Mouse (Mus musculus) neural tube, embryonic 15.5 days (tissue): ENCODE results near the gene Siah3. TPM values are rescaled to one million over a fixed set of nuclear protein-coding genes. Genes with fewer than 3 reads are reported as not detected.
"Not testable (repeated sequence)": the region's sequence is repeated elsewhere in the genome, so short reads cannot be mapped to it uniquely, and the experiment has no call there.

Experiments used
- ATAC-seq: fragments of 200-750 bp; cut with Nextera tagmentation; 2 replicates; pipeline ENCODE4 v1.8.0; 2017; ENCODE audit warnings: mild to moderate bottlenecking, moderate TSS enrichment, moderate library complexity; ENCODE audit not compliant: low FRiP score
- H3K27ac ChIP-seq: fragments of 300-500 bp; sonication (generic); replicated peaks from 2 replicates; pipeline ENCODE4 v1.5.1; 2015; ENCODE audit warnings: mild to moderate bottlenecking, inconsistent platforms
- H3K27me3 ChIP-seq: fragments of 300-500 bp; sonication (generic); replicated peaks from 2 replicates; pipeline ENCODE4 v1.6.1; 2015; ENCODE audit warnings: inconsistent platforms
- H3K36me3 ChIP-seq: fragments of 300-500 bp; sonication (generic); 2 replicates; pipeline ENCODE4 v1.6.1; 2015; ENCODE audit warnings: inconsistent platforms
- H3K4me1 ChIP-seq: fragments of 300-500 bp; sonication (generic); 2 replicates; pipeline ENCODE4 v1.6.1; 2015; ENCODE audit warnings: inconsistent platforms
- H3K4me2 ChIP-seq: fragments of 300-500 bp; sonication (generic); 2 replicates; pipeline ENCODE4 v1.6.1; 2015; ENCODE audit warnings: inconsistent platforms, mild to moderate bottlenecking, moderate library complexity
- H3K4me3 ChIP-seq: fragments of 300-500 bp; sonication (generic); replicated peaks from 2 replicates; pipeline ENCODE4 v1.5.1; 2015; ENCODE audit warnings: mild to moderate bottlenecking, inconsistent platforms
- H3K9ac ChIP-seq: fragments of 300-500 bp; sonication (generic); replicated peaks from 2 replicates; pipeline ENCODE4 v1.6.1; 2015; ENCODE audit warnings: mild to moderate bottlenecking, inconsistent platforms
- H3K9me3 ChIP-seq: fragments of 300-500 bp; sonication (generic); replicated peaks from 2 replicates; pipeline ENCODE4 v1.6.1; 2016; ENCODE audit warnings: inconsistent platforms
- WGBS: fragments of 180-500 bp; shearing (Covaris S2); methylation state at CpG from one replicate; pipeline ENCODE4 v1.1.7; 2015; ENCODE audit warnings: mixed read lengths; 5-methylcytosine and 5-hydroxymethylcytosine counted together
- polyA plus RNA-seq: library from polyadenylated mRNA; unstranded; fragments of >200 nt; fragmentation: Nextera tagmentation; extraction: Ambion mirVana; gene quantifications from 2 replicates; pipeline ENCODE4 v1.2.1, GENCODE M21; 2015

The Siah3 gene
- polyA plus RNA-seq, 1 experiment from 2014 or later, result 5.1 TPM

DNA sequence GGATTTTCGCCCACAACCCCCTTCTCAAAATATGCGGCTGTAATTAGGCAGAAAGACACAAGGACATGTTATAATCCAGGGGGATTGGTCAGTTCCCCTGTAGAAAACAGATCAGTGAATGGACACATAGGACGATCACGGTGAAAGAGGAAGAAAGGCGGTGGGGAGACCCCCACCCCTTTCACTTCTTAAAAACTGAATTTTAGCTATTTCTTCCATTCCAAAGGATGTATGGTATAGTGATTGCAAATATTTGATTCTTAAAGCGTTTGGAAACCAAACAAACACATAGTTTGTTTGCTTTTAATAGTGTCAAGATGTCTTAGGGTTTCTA is 9.9 kb upstream of the Siah3 start:
- H3K4me2 ChIP-seq, result peak overlapping the region; percentile 58
- H3K4me1 ChIP-seq, result peaks cover 19% of the 10 kb centered on the region
- ATAC-seq, result 0 out of 2 replicates have a peak, but pooled peaks have one; percentile 9
- peak overlapping the region; percentile 26 for H3K9ac ChIP-seq
- 41% methylated on average over 6 of the region's 6 CpGs for WGBS
- H3K4me3 ChIP-seq, result peak overlapping the region; percentile 32
- H3K9me3 ChIP-seq, result no peaks in the 10 kb centered on the region
- no peaks in the 10 kb centered on the region for H3K36me3 ChIP-seq
- no peaks in the 10 kb centered on the region for H3K27me3 ChIP-seq
- peak overlapping the region; percentile 66 for H3K27ac ChIP-seq

DNA sequence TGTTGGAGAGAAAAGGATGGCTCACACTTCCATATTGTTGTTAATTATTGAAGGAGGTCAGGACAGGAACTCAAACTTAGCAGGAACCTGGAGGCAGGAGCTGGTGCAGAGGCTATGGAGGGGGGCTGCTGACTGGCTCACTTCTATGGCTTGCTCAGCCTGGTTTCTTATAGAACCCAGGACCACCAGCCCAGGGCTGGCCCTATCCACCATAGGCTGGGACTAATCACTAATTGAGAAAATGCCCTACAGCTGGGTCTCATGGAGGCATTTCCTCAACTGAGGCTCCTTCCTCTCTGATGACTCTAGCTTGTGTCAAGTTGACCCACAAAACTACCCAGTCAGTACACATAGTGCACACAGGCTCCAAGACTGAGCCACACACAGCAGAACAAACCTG is 9.5 kb upstream of the Siah3 start:
- H3K4me2 ChIP-seq, H3K36me3 ChIP-seq, H3K27me3 ChIP-seq, ATAC-seq, H3K4me3 ChIP-seq, H3K9me3 ChIP-seq: not testable (repeated sequence)
- H3K9ac ChIP-seq, result 0 out of 2 replicates have a peak overlapping the region, but pooled peaks have one; percentile 26
- peak overlapping the region; percentile 66; the same call in 1 of the 2 replicates for H3K27ac ChIP-seq
- peaks cover 19% of the 10 kb centered on the region for H3K4me1 ChIP-seq

DNA sequence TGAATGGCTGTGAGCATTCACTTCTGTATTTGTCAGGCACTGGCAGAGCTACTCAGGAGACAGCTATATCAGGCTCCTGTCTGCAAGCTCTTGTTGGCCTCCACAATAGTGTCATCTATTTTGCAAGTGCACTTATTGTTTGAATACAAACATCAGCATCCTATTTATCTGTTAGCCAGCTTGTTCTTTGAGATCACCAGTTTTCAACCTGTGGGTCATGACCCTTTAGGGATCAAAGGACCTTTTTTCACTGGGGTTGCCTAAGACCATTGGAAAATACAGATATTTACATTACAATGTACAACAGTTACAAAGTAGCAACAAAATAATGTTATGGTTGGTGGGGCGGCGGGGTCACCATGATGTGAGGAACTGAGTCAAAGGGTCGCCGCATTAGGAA is 1.9 kb upstream of the Siah3 start:
- H3K27ac ChIP-seq, result 0 out of 2 replicates have a peak overlapping the region, but pooled peaks have one; percentile 33
- no peak overlapping the region for H3K4me3 ChIP-seq
- H3K36me3 ChIP-seq, result no peaks in the 10 kb centered on the region
- 81% methylated on average over 4 of the region's 4 CpGs for WGBS
- no peaks in the 10 kb centered on the region for H3K27me3 ChIP-seq
- H3K4me2 ChIP-seq, result no peak overlapping the region
- H3K4me1 ChIP-seq, result peaks cover 48% of the 10 kb centered on the region
- no peaks in the 10 kb centered on the region for H3K9me3 ChIP-seq
- no peak for ATAC-seq
- H3K9ac ChIP-seq, result no peak overlapping the region

DNA sequence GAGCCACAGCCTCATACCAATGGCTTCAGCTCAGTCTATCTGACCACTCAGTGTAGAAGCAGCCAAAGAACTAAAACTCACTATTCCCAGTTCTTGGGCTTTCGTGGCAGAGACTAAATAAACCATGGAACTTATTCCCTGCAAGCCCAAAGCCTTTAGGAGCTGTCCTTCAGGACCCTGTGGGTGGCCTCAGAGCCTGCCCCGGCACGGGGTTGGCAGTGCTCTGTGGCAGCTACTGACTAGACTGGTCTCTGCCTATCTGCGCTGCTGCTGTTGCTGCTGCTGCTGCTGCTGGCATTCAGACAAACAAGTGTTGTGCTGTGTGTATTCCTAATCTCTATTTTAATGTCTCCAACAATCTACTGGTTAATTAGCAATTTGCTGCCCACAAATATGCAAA is 1.1 kb upstream of the Siah3 start:
- Histone ChIP-seq H3K9ac (no peak overlapping the region), H3K27ac (peak overlapping the region; percentile 90), H3K36me3 (no peaks in the 10 kb centered on the region), H3K4me3 (peak overlapping the region; percentile 52; the same call in 1 of the 2 replicates), H3K4me2 (peak overlapping the region; percentile 67), H3K27me3 (no peaks in the 10 kb centered on the region), H3K9me3 (no peaks in the 10 kb centered on the region), H3K4me1 (peaks cover 56% of the 10 kb centered on the region)
- ATAC-seq, result peak; percentile 49; the same call in 1 of the 2 replicates
- WGBS, result 8% methylated on average over 4 of the region's 4 CpGs

DNA sequence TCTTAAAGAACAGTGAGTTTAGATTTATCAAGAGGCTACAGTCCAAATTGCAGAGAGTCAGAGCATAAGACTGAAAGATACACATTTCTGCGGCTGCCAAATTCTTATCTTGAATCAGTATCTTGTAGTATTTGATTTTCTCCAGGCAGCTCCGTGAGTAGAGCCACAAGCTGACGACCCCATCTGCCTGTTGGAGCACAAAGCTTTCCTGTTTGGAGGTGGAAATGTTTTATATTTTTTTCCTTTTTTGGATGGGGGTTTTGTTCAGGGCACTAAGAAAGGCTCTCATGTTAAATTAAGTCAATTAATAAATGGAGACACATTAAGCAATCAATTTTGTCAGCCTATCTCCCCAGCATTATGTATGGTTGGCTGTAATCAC is 430 bp upstream of the Siah3 start:
- H3K4me1 ChIP-seq, result peaks cover 62% of the 10 kb centered on the region
- peak overlapping the region; percentile 90 for H3K27ac ChIP-seq
- ATAC-seq, result 0 out of 2 replicates have a peak, but pooled peaks have one; percentile 9
- H3K4me3 ChIP-seq, result peak overlapping the region; percentile 52
- no peaks in the 10 kb centered on the region for H3K27me3 ChIP-seq
- H3K9me3 ChIP-seq, result no peaks in the 10 kb centered on the region
- peak overlapping the region; percentile 67 for H3K4me2 ChIP-seq
- 20% methylated on average over 3 of the region's 3 CpGs for WGBS
- H3K36me3 ChIP-seq, result no peaks in the 10 kb centered on the region
- H3K9ac ChIP-seq, result peak overlapping the region; percentile 61

DNA sequence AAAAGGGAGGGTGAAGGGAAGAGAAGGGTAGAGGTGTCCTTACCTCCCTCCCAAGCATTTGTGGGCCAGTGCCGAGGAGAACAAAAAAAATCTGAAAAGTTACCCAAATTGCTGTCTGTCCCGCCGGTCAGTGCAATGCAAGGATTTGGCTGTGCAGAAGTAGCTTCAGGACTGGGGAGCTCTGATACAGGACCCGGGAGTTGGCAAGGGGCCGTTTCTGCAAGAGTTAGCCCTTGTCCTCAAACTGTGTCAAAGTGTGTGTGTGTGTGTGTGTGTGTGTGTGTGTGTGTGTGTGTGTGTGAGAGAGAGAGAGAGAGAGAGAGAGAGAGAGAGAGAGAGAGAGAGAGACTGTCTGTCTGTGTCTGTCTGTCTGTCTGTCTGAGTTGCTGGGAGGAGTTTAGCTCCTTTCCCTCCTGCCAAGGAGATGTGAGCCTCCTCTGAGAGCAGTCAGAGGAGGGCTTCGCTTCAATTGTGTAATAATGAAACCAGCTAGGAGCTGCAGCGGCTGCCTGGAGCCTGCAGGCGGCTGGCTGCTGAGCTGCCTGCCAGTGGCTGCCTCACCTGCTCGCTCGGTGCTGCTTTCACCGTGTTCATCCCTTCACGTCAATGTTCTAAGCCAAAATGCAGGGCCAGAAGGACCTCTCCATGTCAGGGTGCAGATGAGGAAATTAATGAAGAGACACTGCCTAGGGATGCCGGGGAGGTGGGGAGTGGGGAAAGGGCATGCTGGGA is 873 bp downstream of the Siah3 start:
- H3K27me3 ChIP-seq, result no peaks in the 10 kb centered on the region
- H3K9me3 ChIP-seq, result no peaks in the 10 kb centered on the region
- peak overlapping the region; percentile 90 for H3K27ac ChIP-seq
- no peaks in the 10 kb centered on the region for H3K36me3 ChIP-seq
- peak overlapping the region; percentile 61 for H3K9ac ChIP-seq
- H3K4me3 ChIP-seq, result peak overlapping the region; percentile 52
- 4% methylated on average over 13 of the region's 13 CpGs for WGBS
- peak; percentile 74 for ATAC-seq
- H3K4me2 ChIP-seq, result peak overlapping the region; percentile 67
- H3K4me1 ChIP-seq, result peaks cover 74% of the 10 kb centered on the region

DNA sequence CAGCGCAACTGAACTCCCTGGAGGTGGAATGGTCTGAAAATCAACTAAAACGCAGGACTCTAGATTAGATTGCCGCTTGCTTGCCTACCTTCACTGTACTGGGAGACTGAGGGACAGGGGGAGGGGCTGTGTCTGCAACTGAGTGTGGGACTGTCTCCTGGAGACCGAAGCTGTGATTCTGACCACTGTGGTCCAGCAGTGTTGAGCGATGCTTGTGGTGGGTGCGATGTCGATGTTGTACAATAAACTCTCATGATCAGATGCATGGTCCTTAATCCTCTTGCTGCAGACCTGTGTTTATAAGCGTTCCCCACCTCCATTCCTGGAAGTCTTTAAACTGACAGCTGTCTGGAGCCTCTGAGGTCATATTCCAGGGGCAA is 1.4 kb downstream of the Siah3 start:
- Histone ChIP-seq H3K4me2 (peak overlapping the region; percentile 67), H3K9ac (peak overlapping the region; percentile 61), H3K27me3 (no peaks in the 10 kb centered on the region), H3K9me3 (no peaks in the 10 kb centered on the region), H3K27ac (peak overlapping the region; percentile 90), H3K4me1 (peaks cover 76% of the 10 kb centered on the region), H3K36me3 (no peaks in the 10 kb centered on the region), H3K4me3 (peak overlapping the region; percentile 52)
- ATAC-seq, result peak; percentile 40
- WGBS, result 8% methylated on average over 8 of the region's 8 CpGs

DNA sequence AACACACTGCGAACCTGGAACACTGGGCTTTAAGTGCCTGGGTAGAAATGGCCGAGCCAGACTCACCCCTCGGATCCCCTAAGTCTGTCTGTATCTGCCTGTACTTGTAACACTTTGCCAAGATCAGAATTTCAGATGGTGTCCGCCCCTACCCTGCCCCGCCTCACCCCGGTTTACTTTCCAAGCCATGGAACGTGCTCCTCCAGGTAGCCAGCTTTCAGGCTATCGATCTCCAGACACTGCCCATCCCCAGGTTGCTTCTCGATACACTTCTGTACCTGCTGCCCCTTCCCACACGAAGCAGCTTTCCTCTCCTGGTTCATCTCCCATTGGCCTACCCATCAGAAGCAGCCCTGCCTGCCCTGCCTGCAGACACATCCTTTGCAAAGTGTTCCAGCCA is 3.6 kb downstream of the Siah3 start:
- Histone ChIP-seq H3K27ac (peak overlapping the region; percentile 73), H3K9me3 (no peaks in the 10 kb centered on the region), H3K4me2 (peak overlapping the region; percentile 67), H3K9ac (0 out of 2 replicates have a peak overlapping the region, but pooled peaks have one; percentile 15), H3K36me3 (no peaks in the 10 kb centered on the region), H3K4me1 (peaks cover 68% of the 10 kb centered on the region), H3K27me3 (no peaks in the 10 kb centered on the region), H3K4me3 (peak overlapping the region; percentile 7; the same call in 1 of the 2 replicates)
- no peak for ATAC-seq
- 70% methylated on average over 10 of the region's 10 CpGs for WGBS

DNA sequence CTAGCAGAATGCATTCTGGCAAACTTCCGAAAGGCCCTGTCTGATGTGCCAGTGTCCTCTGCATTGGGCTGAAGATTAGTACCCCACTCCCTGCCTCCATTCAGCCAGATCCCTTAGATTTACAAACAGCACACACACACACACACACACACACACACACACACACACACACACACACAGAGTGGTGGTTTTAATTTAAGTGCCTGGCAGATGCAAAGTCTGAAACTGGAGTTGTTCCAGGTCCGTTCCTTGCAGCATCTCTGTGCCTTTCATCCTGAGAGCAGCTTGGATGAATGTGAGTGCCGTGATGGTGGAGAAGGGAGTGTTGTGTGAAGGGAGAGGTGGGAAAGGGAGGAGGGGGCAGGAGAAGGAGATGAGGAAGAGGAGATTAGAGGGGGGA is 4.2 kb downstream of the Siah3 start:
- Histone ChIP-seq H3K36me3 (no peaks in the 10 kb centered on the region), H3K4me2 (peak overlapping the region; percentile 67), H3K27ac (peak overlapping the region; percentile 73), H3K4me1 (peaks cover 63% of the 10 kb centered on the region), H3K9ac (no peak overlapping the region), H3K27me3 (no peaks in the 10 kb centered on the region), H3K9me3 (no peaks in the 10 kb centered on the region), H3K4me3 (no peak overlapping the region)
- no peak for ATAC-seq
- 25% methylated on average over 3 of the region's 3 CpGs for WGBS

DNA sequence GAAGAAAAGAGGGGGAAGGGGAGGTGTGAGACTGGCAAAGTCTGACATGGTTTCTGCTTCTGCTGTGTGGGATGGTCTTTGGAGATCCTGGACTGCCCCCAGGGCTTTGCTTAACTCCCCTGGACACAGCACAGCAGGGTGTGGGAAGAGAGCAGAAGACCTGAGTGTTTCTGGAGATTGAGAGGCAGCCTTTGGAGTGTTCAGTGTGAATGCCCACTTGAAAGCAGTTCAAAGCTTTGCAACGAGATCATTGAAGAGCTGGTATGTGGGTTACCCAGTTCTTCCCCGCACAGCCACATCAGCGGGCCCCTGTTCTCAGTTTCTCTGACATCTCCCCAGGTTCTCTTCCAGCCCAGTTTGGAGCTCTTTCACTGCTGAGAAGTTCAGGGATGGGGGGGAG is 4.7 kb downstream of the Siah3 start:
- 55% methylated on average over 3 of the region's 3 CpGs for WGBS
- Histone ChIP-seq H3K27ac (peak overlapping the region; percentile 73; the same call in 1 of the 2 replicates), H3K9me3 (no peaks in the 10 kb centered on the region), H3K27me3 (no peaks in the 10 kb centered on the region), H3K9ac (0 out of 2 replicates have a peak overlapping the region, but pooled peaks have one; percentile 32), H3K4me2 (peak overlapping the region; percentile 67), H3K4me1 (peaks cover 60% of the 10 kb centered on the region), H3K4me3 (no peak overlapping the region), H3K36me3 (no peaks in the 10 kb centered on the region)
- no peak for ATAC-seq

DNA sequence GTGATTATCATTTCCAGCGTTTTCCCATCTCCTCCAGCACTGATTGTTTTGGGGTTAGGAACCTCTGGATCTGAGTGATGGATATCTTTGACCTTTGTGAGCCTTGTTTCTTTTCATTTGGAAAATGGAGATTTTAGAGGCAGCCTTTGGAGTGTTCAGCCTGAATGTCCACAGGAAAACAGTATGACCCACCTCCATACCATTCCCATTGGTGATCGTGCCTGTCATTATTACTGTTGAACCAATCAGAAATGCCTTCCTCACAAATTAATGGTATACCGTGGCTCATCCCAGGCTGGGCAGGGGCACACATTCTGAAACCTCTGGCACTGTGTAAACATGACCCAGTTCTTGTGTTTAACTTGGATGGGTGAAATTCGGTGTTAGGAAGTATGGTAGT is 6.0 kb downstream of the Siah3 start:
- H3K27ac ChIP-seq, result no peak overlapping the region
- peaks cover 49% of the 10 kb centered on the region for H3K4me1 ChIP-seq
- no peak overlapping the region for H3K9ac ChIP-seq
- H3K9me3 ChIP-seq, result no peaks in the 10 kb centered on the region
- WGBS, result 92% methylated on average over 4 of the region's 4 CpGs
- H3K27me3 ChIP-seq, result no peaks in the 10 kb centered on the region
- H3K36me3 ChIP-seq, result no peaks in the 10 kb centered on the region
- no peak overlapping the region for H3K4me3 ChIP-seq
- H3K4me2 ChIP-seq, result no peak overlapping the region
- ATAC-seq, result no peak

DNA sequence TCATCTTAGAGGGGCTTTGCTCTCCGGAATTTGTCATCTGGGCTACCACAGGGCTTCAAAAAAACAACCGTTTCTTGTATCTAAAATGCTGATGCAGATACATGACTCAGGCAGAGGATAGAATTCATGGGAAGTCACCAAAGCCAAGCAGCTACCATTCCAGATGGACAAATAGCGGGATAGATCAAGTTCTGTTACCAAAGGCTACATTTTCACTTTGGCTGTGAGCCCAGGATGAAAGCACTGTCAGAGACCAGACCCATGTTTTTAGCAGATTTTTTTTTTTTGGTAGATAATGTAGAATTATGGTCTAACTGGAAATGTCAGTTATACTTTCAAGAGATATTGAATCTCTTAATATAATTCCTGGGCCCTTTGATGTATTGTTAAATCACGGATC is 7.4 kb downstream of the Siah3 start:
- no peak for ATAC-seq
- peaks cover 36% of the 10 kb centered on the region for H3K4me1 ChIP-seq
- 86% methylated on average over 4 of the region's 4 CpGs for WGBS

More for the DNA sequence above, 7.4 kb downstream of the Siah3 start:
- H3K9me3 ChIP-seq, result no peaks in the 10 kb centered on the region
- H3K4me2 ChIP-seq, result no peak overlapping the region
- no peak overlapping the region for H3K27ac ChIP-seq
- H3K9ac ChIP-seq, result no peak overlapping the region
- H3K36me3 ChIP-seq, result no peaks in the 10 kb centered on the region
- no peak overlapping the region for H3K4me3 ChIP-seq
- H3K27me3 ChIP-seq, result no peaks in the 10 kb centered on the region
